21 mouse cellular contexts compared by ENCODE assay signal in the genomic region with DNA sequence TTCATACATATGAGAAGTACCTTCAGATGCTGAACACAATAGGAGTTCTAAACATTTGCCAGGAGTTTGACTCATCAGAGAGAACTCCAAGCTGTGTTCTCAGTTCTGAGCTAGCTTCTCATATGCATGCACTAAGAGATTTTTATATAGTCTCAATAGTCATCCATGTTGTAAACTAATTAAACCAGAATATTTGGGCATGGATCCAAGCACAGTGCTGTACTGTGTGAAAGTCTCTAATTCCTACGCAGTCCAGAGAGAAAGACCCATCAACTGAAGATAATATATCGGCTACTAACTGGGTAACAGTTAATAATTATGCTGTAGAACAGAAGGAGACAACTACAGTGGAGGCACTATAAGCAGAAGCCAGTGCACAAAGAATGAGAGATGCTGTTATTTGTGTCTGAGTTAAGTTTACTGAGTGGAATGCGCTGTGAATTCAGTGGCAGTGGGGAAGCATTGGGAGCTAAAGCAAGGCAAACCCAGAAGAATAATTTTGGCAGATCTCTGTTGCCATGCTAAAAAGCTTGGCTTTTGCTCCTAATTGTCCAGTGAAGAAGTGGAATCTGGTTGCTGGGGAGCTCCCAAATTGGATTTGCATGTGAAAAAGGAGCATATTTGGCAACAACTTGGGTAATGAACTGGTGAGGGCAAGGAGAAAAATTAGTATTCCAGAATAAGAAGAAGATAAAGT. TPM values are rescaled to one million over a fixed set of nuclear protein-coding genes. Genes with fewer than 3 reads are reported as not detected.
DNase-seq lines count a peak whose midpoint lies in the region; ATAC-seq lines count a peak whose summit lies in the region.
"Had no signal": no experiment of that assay in that cellular context is flagged by ENCODE, and none has a peak within 500 bp of the region (broad histone marks: within the 10 kb centered on the region; RNA-seq: fewer than 3 reads in every experiment).

No protein-coding gene starts in this region.

- WGBS in hindbrain, embryonic 12.5 days: 74% methylated on average over 3 of the region's 3 CpGs
- WGBS in hindbrain, embryonic 11.5 days: 87% methylated on average over 3 of the region's 3 CpGs
- 63% methylated on average over 3 of the region's 3 CpGs for WGBS in neural tube, embryonic 14.5 days
- 86% methylated on average over 3 of the region's 3 CpGs for WGBS in embryonic facial prominence, embryonic 10.5 days

- H3K4me1 ChIP-seq in hindbrain, embryonic 12.5 days: no peaks in the 10 kb centered on the region
- no peaks in the 10 kb centered on the region for H3K4me1 ChIP-seq in hindbrain, embryonic 11.5 days (replicated peaks; ENCODE audit: control insufficient read depth, insufficient read depth, low read length)
- no peaks in the 10 kb centered on the region for H3K4me1 ChIP-seq in neural tube, embryonic 14.5 days (ENCODE audit: control insufficient read depth, insufficient read depth, low read length)
- no peaks in the 10 kb centered on the region for H3K4me1 ChIP-seq in embryonic facial prominence, embryonic 10.5 days
- H3K4me1 ChIP-seq: limb, embryonic 10.5 days had no signal

- DNase-seq in cerebellum, adult 9-10 months: peak; percentile 18
- no peak for DNase-seq in cerebellum, postnatal 4 days (ENCODE audit: low spot score in 2 of 2)
- DNase-seq in hindbrain, embryonic 11.5 days (ENCODE audit: low spot score): no peak
- no peak for DNase-seq in neural tube, embryonic 10.5 days (ENCODE audit: extremely low spot score, low spot score)
- DNase-seq in embryonic facial prominence, embryonic 10.5 days (ENCODE audit: low spot score): no peak
- DNase-seq in right cerebral cortex, postnatal 4 days: no peak
- DNase-seq: adrenal gland, postnatal 36 days; heart, postnatal 10 days; kidney, postnatal 36 days; liver, postnatal 0 days; retina, postnatal 1 day; thymus, adult 2 months had no signal

- no peaks in the 10 kb centered on the region for H3K9me3 ChIP-seq in hindbrain, embryonic 12.5 days (replicated peaks)
- no peaks in the 10 kb centered on the region for H3K9me3 ChIP-seq in hindbrain, embryonic 11.5 days (ENCODE audit: control insufficient read depth, low read length)
- H3K9me3 ChIP-seq in neural tube, embryonic 14.5 days (ENCODE audit: control insufficient read depth, low read length): no peaks in the 10 kb centered on the region
- H3K9me3 ChIP-seq in embryonic facial prominence, embryonic 10.5 days: no peaks in the 10 kb centered on the region
- H3K9me3 ChIP-seq: G1E; limb, embryonic 10.5 days; megakaryocyte, embryonic 14.5 days had no signal

- peak; percentile 54; the same call in 1 of the 2 replicates for ATAC-seq in hindbrain, embryonic 12.5 days (ENCODE audit: low FRiP score)
- no peak for ATAC-seq in hindbrain, embryonic 11.5 days (ENCODE audit: low FRiP score)
- peak; percentile 46; the same call in 1 of the 2 replicates for ATAC-seq in neural tube, embryonic 14.5 days (ENCODE audit: low read depth)
- ATAC-seq: inflammation-experienced regulatory T-cells, adult 6 months; liver, postnatal 0 days had no signal

- H3K27me3 ChIP-seq in hindbrain, embryonic 12.5 days: no peaks in the 10 kb centered on the region
- no peaks in the 10 kb centered on the region for H3K27me3 ChIP-seq in hindbrain, embryonic 11.5 days (ENCODE audit: control insufficient read depth, insufficient read depth, low read length)
- H3K27me3 ChIP-seq in neural tube, embryonic 14.5 days (ENCODE audit: control insufficient read depth, insufficient read depth, low read length): no peaks in the 10 kb centered on the region
- H3K27me3 ChIP-seq in embryonic facial prominence, embryonic 10.5 days (replicated peaks; ENCODE audit: low read depth, poor library complexity, severe bottlenecking): no peaks in the 10 kb centered on the region
- H3K27me3 ChIP-seq: megakaryocyte, embryonic 14.5 days had no signal

- H3K36me3 ChIP-seq in hindbrain, embryonic 12.5 days: no peaks in the 10 kb centered on the region
- H3K36me3 ChIP-seq in hindbrain, embryonic 11.5 days (ENCODE audit: control insufficient read depth, insufficient read depth, low read length): no peaks in the 10 kb centered on the region
- H3K36me3 ChIP-seq in neural tube, embryonic 14.5 days (ENCODE audit: control insufficient read depth, insufficient read depth, low read length): no peaks in the 10 kb centered on the region
- no peaks in the 10 kb centered on the region for H3K36me3 ChIP-seq in embryonic facial prominence, embryonic 10.5 days (replicated peaks)
- H3K36me3 ChIP-seq: G1E; limb, embryonic 10.5 days had no signal

- no peak overlapping the region for H3K27ac ChIP-seq in hindbrain, embryonic 12.5 days
- H3K27ac ChIP-seq in hindbrain, embryonic 11.5 days (ENCODE audit: low read depth, low read length): no peak overlapping the region
- no peak overlapping the region for H3K27ac ChIP-seq in neural tube, embryonic 14.5 days (ENCODE audit: low read depth, low read length)
- H3K27ac ChIP-seq in embryonic facial prominence, embryonic 10.5 days (replicated peaks): no peak overlapping the region
- H3K27ac ChIP-seq: left cerebral cortex, adult 2 months; limb, embryonic 10.5 days had no signal

- H3K4me3 ChIP-seq in hindbrain, embryonic 12.5 days: no peak overlapping the region
- no peak overlapping the region for H3K4me3 ChIP-seq in hindbrain, embryonic 11.5 days (ENCODE audit: low read depth, low read length)
- no peak overlapping the region for H3K4me3 ChIP-seq in neural tube, embryonic 14.5 days (ENCODE audit: low read depth, low read length)
- no peak overlapping the region for H3K4me3 ChIP-seq in embryonic facial prominence, embryonic 10.5 days
- H3K4me3 ChIP-seq: left cerebral cortex, adult 2 months; limb, embryonic 10.5 days; megakaryocyte, embryonic 14.5 days; myocyte had no signal

- no peak overlapping the region for H3K4me2 ChIP-seq in hindbrain, embryonic 12.5 days (replicated peaks)
- H3K4me2 ChIP-seq in hindbrain, embryonic 11.5 days (replicated peaks; ENCODE audit: low read depth, low read length): no peak overlapping the region
- H3K4me2 ChIP-seq in neural tube, embryonic 14.5 days (ENCODE audit: low read depth, low read length): no peak overlapping the region
- H3K4me2 ChIP-seq: heart, embryonic 11.5 days had no signal

- H3K9ac ChIP-seq in hindbrain, embryonic 12.5 days: no peak overlapping the region
- no peak overlapping the region for H3K9ac ChIP-seq in hindbrain, embryonic 11.5 days (ENCODE audit: low read depth, low read length)
- no peak overlapping the region for H3K9ac ChIP-seq in neural tube, embryonic 14.5 days (replicated peaks; ENCODE audit: low read depth, low read length)
- H3K9ac ChIP-seq: liver, postnatal 0 days had no signal

RNA-seq across cellular contexts. Expression of a gene that starts 47.5 kb away (rescaled TPM):
- 5.4 and 5.8 TPM in 2 replicates for polyA plus RNA-seq in hindbrain, embryonic 12.5 days (2016; fragmentation: Nextera tagmentation; extraction: Ambion mirVana)
- 4.3 and 4.7 TPM in 2 replicates for polyA plus RNA-seq in hindbrain, embryonic 11.5 days (2014; fragmentation: Nextera tagmentation; extraction: Ambion mirVana)
- polyA plus RNA-seq in neural tube, embryonic 14.5 days (2014; fragmentation: Nextera tagmentation; extraction: Ambion mirVana): 1.7 and 3.5 TPM in 2 replicates
- polyA plus RNA-seq in embryonic facial prominence, embryonic 10.5 days (2016; fragmentation: Nextera tagmentation; extraction: Ambion mirVana): 3.7 and 4.9 TPM in 2 replicates
